Comparison of ENCODE assay signal across 12 mouse cellular contexts in genomic region chr12:118811328-118811961, GRCm38 (mm10). TPM values are rescaled to one million over a fixed set of nuclear protein-coding genes. Genes with fewer than 3 reads are reported as not detected.
DNase-seq lines count a peak whose midpoint lies in the region; ATAC-seq lines count a peak whose summit lies in the region.
"Had no signal": no experiment of that assay in that cellular context is flagged by ENCODE, and none has a peak within 500 bp of the region (broad histone marks: within the 10 kb centered on the region; RNA-seq: fewer than 3 reads in every experiment).

No protein-coding gene starts in this region.

- no peaks in the 10 kb centered on the region for H3K36me3 ChIP-seq in heart, embryonic 14.5 days (ENCODE audit: control insufficient read depth, insufficient read depth, low read length)
- no peaks in the 10 kb centered on the region for H3K36me3 ChIP-seq in hindbrain, embryonic 12.5 days
- no peaks in the 10 kb centered on the region for H3K36me3 ChIP-seq in midbrain, embryonic 14.5 days (ENCODE audit: control insufficient read depth, insufficient read depth, low read length)

- peaks cover 0 to 2% of the 10 kb centered on the region in 2 experiments; a peak in 1 of 4 replicates for H3K4me1 ChIP-seq in heart, embryonic 14.5 days (ENCODE audit: control insufficient read depth in 2 of 2, insufficient read depth in 2 of 2, low read length in 2 of 2)
- peaks cover 6% of the 10 kb centered on the region for H3K4me1 ChIP-seq in hindbrain, embryonic 12.5 days
- H3K4me1 ChIP-seq in midbrain, embryonic 14.5 days (ENCODE audit: control insufficient read depth, insufficient read depth, low read length) = 0 out of 2 replicates have a peak, but pooled peaks cover 4% of the 10 kb centered on the region

- peak overlapping the region; percentile 53 for H3K4me2 ChIP-seq in heart, embryonic 14.5 days (ENCODE audit: low read length)
- H3K4me2 ChIP-seq in hindbrain, embryonic 12.5 days (replicated peaks) = peak overlapping the region; percentile 41
- peak overlapping the region; percentile 36 for H3K4me2 ChIP-seq in midbrain, embryonic 14.5 days (ENCODE audit: low read length)

- no peak overlapping the region for H3K9ac ChIP-seq in heart, embryonic 14.5 days (ENCODE audit: low read length)
- H3K9ac ChIP-seq in hindbrain, embryonic 12.5 days = no peak overlapping the region
- H3K9ac ChIP-seq in midbrain, embryonic 14.5 days (replicated peaks; ENCODE audit: low read length) = no peak overlapping the region
- H3K9ac ChIP-seq: liver, embryonic 14.5 days had no signal

- 3% methylated on average over 17 of the region's 17 CpGs for WGBS in heart, embryonic 14.5 days
- 3% methylated on average over 17 of the region's 17 CpGs for WGBS in hindbrain, embryonic 12.5 days
- under 1% methylated on average over 17 of the region's 17 CpGs for WGBS in midbrain, embryonic 14.5 days

- ATAC-seq in heart, embryonic 14.5 days (ENCODE audit: insufficient number of reproducible peaks, insufficient read depth, low FRiP score, low read depth) = no peak
- ATAC-seq in hindbrain, embryonic 12.5 days (ENCODE audit: low FRiP score) = peak; percentile 78
- peak; percentile 87 for ATAC-seq in midbrain, embryonic 14.5 days (ENCODE audit: low FRiP score, low TSS enrichment)
- ATAC-seq in frontal cortex, adult (ENCODE audit: low TSS enrichment) = no peak

- H3K27ac ChIP-seq in heart, embryonic 14.5 days (replicated peaks in 1 of 2; ENCODE audit: control insufficient read depth in 1 of 2, insufficient read depth in 1 of 2, low read depth in 2 of 2, low read length in 2 of 2) = no peak overlapping the region
- no peak overlapping the region for H3K27ac ChIP-seq in hindbrain, embryonic 12.5 days
- no peak overlapping the region for H3K27ac ChIP-seq in midbrain, embryonic 14.5 days (replicated peaks; ENCODE audit: low read depth, low read length)
- H3K27ac ChIP-seq: liver, embryonic 14.5 days had no signal

- peaks cover 4% of the 10 kb centered on the region; the same call in 1 of the 2 replicates for H3K27me3 ChIP-seq in heart, embryonic 14.5 days (ENCODE audit: control insufficient read depth, insufficient read depth, low read length)
- H3K27me3 ChIP-seq in hindbrain, embryonic 12.5 days = no peaks in the 10 kb centered on the region; the same call in 1 of the 2 replicates
- peaks cover 49% of the 10 kb centered on the region; the same call in 1 of the 2 replicates for H3K27me3 ChIP-seq in midbrain, embryonic 14.5 days (ENCODE audit: control insufficient read depth, insufficient read depth, low read length)

- H3K4me3 ChIP-seq in heart, embryonic 14.5 days (ENCODE audit: control insufficient read depth in 1 of 2, insufficient read depth in 1 of 2, low read depth in 1 of 2, low read length in 2 of 2) = no peak overlapping the region; a peak in 1 of 4 replicates
- H3K4me3 ChIP-seq in hindbrain, embryonic 12.5 days = peak overlapping the region; percentile 3; the same call in 1 of the 2 replicates
- no peak overlapping the region for H3K4me3 ChIP-seq in midbrain, embryonic 14.5 days (replicated peaks; ENCODE audit: low read depth, low read length)

- DNase-seq in heart, adult 18-20 months = no peak
- DNase-seq in embryo, embryonic 11 days = peak; percentile 54
- DNase-seq in midbrain, embryonic 14.5 days = peak; percentile 65
- DNase-seq in spleen, postnatal 4 days (ENCODE audit: low spot score in 2 of 2) = no peak
- no peak for DNase-seq in c-Kit-positive CD71-positive TER-119-positive erythroid progenitor cells, embryonic 14.5 days (ENCODE audit: low spot score)
- DNase-seq: B cell, adult 2 months; cerebellum, adult 2 months had no signal

- H3K9me3 ChIP-seq in heart, embryonic 14.5 days (ENCODE audit: control insufficient read depth, low read length) = no peaks in the 10 kb centered on the region
- H3K9me3 ChIP-seq in hindbrain, embryonic 12.5 days (replicated peaks) = no peaks in the 10 kb centered on the region
- H3K9me3 ChIP-seq in midbrain, embryonic 14.5 days (ENCODE audit: control insufficient read depth, low read length) = no peaks in the 10 kb centered on the region

RNA-seq across cellular contexts. Expression of gene Sp8, which starts 34.7 kb away (rescaled TPM):
- not detected in 2 replicates for polyA plus RNA-seq in heart, embryonic 14.5 days (2014; fragmentation: Nextera tagmentation; extraction: Ambion mirVana)
- not detected for total RNA-seq in heart, adult 18-20 months (2021)
- 7.1 and 8.8 TPM in 2 replicates for polyA plus RNA-seq in hindbrain, embryonic 12.5 days (2016; fragmentation: Nextera tagmentation; extraction: Ambion mirVana)
- 1.4 and 1.7 TPM in 2 replicates for polyA plus RNA-seq in midbrain, embryonic 14.5 days (2014; fragmentation: Nextera tagmentation; extraction: Ambion mirVana)
- total RNA-seq: gastrocnemius, adult 8-10 months had no signal

Comparison
In these comparisons a context has a peak if more than half of its experiments do, and no peak if none do; other contexts are left out.
1. ATAC-seq: peak in hindbrain, embryonic 12.5 days (single experiment) and midbrain, embryonic 14.5 days (single experiment); none in heart, embryonic 14.5 days (single experiment) and frontal cortex, adult (single experiment).
2. DNase-seq: peak in embryo, embryonic 11 days (single experiment) and midbrain, embryonic 14.5 days (single experiment); none in heart, adult 18-20 months (0 of 2), spleen, postnatal 4 days (0 of 2) and c-Kit-positive CD71-positive TER-119-positive erythroid progenitor cells, embryonic 14.5 days (single experiment).
3. Peak in every context shown above with its lines, with median percentiles within 50 percentile points of each other: H3K4me2 ChIP-seq.